Mouse (Mus musculus): ENCODE data around the gene Gm5108. TPM values are rescaled to one million over a fixed set of nuclear protein-coding genes. Genes with fewer than 3 reads are reported as not detected.
A peak's percentile ranks its signal among the peaks of the same experiment; 100 is the strongest.

Gm5108 gene
- polyA plus RNA-seq, 1 experiment, result not detected

- H3K4me3 ChIP-seq (ENCODE audit: insufficient read depth, low read length), result no peak overlapping the region
- H3K4me1 ChIP-seq (ENCODE audit: control insufficient read depth, insufficient read depth, low read length), result no peaks in the 10 kb centered on the region; the same call in 1 of the 2 replicates
- no peak overlapping the region for H3K27ac ChIP-seq (ENCODE audit: insufficient read depth, low read length)
- no peak for TF ChIP-seq POLR2A (IDR thresholded peaks at IDR 0.05; ENCODE audit: extremely low read depth, insufficient read depth, low read length)
- TF ChIP-seq CTCF (IDR thresholded peaks at IDR 0.05; ENCODE audit: extremely low read depth, insufficient read depth, low read length), result no peak
Observed at GRCm38 (mm10) chr5:68011569-68011968, 70.1 kb downstream of the Gm5108 start.

- TF ChIP-seq POLR2A (IDR thresholded peaks at IDR 0.05; ENCODE audit: extremely low read depth, insufficient read depth, low read length) (no peak), CTCF (IDR thresholded peaks at IDR 0.05; ENCODE audit: extremely low read depth, insufficient read depth, low read length) (peak; percentile 90)
- no peak overlapping the region for H3K27ac ChIP-seq (ENCODE audit: insufficient read depth, low read length)
- H3K4me3 ChIP-seq (ENCODE audit: insufficient read depth, low read length), result no peak overlapping the region
- no peaks in the 10 kb centered on the region; the same call in 1 of the 2 replicates for H3K4me1 ChIP-seq (ENCODE audit: control insufficient read depth, insufficient read depth, low read length)
Observed at GRCm38 (mm10) chr5:68012618-68013017, 71.1 kb downstream of the Gm5108 start.

DNA sequence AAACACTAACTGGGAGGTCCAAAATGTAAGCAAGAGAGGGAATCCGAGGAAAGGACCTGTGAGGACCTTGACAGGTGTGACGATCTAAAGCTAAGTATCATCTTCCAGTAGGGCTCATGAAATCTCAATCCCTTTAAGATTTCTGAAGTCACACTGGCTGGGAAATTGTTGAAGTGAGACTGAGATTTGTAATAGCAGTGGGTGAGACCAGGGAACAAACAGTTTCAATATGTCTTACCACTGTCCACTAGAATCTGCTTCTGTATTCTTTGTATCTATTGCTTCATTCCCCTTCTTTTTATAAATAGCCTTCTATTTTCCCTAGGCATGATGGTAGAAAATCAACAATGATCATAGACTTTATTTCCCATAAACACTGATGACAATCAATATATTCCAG, 79.4 kb downstream of the Gm5108 start:
- H3K4me1 ChIP-seq (ENCODE audit: control insufficient read depth, insufficient read depth, low read length), result no peaks in the 10 kb centered on the region

More for the DNA sequence above, 79.4 kb downstream of the Gm5108 start:
- TF ChIP-seq POLR2A (IDR thresholded peaks at IDR 0.05; ENCODE audit: extremely low read depth, insufficient read depth, low read length) (no peak), CTCF (IDR thresholded peaks at IDR 0.05; ENCODE audit: extremely low read depth, insufficient read depth, low read length) (no peak)
- Histone ChIP-seq H3K4me3 (ENCODE audit: insufficient read depth, low read length) (no peak overlapping the region), H3K27ac (ENCODE audit: insufficient read depth, low read length) (no peak overlapping the region)

Other genes starting within 250 kb of the Gm5108 start
- 70.2 and 70.3 TPM in 2 replicates for gene Atp8a1, start 94.2 kb upstream of the Gm5108 start, polyA plus RNA-seq (2012; rRNA removed)
- gene Gm21905, start 4.8 kb downstream of the Gm5108 start, polyA plus RNA-seq (2012; rRNA removed), result not detected in 2 replicates
- not detected in 2 replicates for gene Grxcr1, start 90.2 kb downstream of the Gm5108 start, polyA plus RNA-seq (2012; rRNA removed)